Mouse (Mus musculus): ENCODE measurements at regions not wholly inside any gene's neighbourhood (a gene's known extent, or its start where the extent isn't known, plus 50 kb on each side); places are given as distances from the start of the nearest gene placed in this dataset.

GRCm38 (mm10) chr6:98178005-98178404 is 164.5 kb downstream of the Gm765 start:
- DNase-seq, result no peak

DNA sequence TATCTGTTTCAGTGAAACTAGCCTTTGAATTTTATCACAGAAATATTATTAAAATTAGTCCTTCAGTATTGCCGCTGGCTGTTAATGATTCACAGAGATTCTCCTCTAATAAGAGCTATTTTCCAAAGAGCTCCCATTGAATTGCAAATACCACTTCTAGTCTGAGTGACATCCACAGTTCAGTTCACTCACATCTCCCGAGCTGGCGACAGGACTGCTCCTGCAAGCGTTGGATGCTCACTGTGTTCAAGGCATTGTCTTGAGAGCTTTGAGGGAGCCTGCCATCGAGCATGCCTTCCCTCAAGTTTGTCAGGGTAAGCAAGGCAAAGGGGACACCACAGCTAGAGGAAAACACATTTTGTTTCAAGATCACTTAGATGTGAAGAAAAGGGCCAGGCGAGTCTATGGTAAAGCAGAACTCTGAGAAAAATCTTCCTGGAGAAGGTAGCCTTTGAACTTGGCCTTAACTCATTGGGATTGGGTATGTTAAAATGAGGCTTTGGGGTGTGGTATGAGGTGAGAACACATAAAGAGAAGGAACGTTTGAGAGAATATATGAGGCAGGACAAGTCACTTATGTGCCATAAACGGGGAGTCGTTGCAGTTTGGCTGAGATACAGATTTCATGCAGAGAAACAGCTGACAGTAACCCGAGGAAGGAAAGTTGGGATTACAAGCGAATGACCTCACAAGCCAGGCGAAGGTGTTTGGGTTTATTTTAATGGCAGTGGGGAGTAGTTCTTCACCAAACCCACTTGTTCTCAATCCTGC is 193.3 kb downstream of the Gm765 start:
- no peak for DNase-seq

DNA sequence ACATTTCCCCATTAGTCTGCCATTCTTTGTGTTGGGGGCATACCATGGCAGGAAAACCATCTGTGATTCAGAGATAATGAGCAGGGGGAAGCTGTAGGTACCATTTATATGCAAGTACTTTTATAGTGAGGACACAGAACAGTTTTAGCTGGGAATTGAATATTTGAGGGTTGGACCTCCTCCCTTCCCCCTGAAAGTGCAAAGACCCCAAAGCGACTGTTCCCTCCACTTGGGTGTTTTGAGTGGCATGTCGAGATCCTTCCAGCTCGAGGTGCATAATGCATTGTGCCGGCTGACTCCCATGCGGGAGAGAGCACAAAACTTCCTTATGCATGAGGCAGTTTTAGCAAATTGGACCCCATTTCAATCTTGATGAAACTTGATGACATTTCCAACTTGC is 194.7 kb downstream of the Gm765 start:
- no peak for DNase-seq

GRCm38 (mm10) chr6:98132931-98133330 is 209.6 kb downstream of the Gm765 start:
- DNase-seq, result peak in 1 of 2 experiments; percentile 31

DNA sequence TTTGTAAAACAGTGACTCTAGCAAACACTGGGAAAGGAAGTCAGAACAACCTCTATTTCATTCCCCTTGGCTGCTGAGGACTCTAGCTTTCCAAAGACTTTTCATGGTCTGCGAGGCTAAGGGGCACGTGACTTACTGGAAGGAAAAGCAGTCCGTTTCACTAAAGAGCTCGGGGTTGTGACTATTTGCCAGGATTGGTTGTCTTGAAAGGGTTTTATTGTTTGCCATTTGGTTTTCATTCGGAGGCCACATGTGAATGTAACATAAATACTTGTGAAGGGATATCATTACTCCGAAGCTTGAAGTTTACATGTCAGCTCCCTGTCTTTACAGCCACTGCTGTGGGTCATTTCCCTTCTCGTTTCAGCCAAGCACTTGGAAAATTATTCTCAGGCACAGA is 217.1 kb downstream of the Gm765 start:
- no peak for DNase-seq

- DNase-seq, result no peak
Measured at GRCm38 (mm10) chr6:98118355-98119150, 224.0 kb downstream of the Gm765 start.

- DNase-seq, result peak in 1 of 2 experiments; percentile 3
Measured at GRCm38 (mm10) chr6:98114327-98115134, 228.0 kb downstream of the Gm765 start.

DNA sequence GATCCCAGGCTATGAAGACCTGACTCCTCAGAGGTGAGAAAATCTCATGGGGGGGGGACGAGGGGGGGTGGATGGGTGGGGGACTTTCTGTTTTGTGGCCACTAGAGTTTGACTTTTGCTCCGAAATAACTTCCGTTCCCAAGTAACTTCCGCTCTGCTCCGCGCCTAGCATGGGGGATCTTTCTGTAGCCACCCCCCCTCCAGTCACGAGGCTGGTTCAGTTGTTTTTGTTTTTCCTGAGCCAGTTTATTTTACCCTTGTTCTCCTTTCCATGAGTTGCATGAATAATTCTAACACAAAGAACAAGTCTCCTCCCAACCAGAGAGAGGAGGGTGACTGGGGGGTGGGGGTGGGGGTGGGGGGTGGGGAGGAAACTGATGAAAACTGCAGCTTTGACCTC is 228.8 kb downstream of the Gm765 start:
- DNase-seq, result peak in 1 of 2 experiments; percentile 29

GRCm38 (mm10) chr6:98112495-98113115 is 229.9 kb downstream of the Gm765 start:
- no peak for DNase-seq

DNA sequence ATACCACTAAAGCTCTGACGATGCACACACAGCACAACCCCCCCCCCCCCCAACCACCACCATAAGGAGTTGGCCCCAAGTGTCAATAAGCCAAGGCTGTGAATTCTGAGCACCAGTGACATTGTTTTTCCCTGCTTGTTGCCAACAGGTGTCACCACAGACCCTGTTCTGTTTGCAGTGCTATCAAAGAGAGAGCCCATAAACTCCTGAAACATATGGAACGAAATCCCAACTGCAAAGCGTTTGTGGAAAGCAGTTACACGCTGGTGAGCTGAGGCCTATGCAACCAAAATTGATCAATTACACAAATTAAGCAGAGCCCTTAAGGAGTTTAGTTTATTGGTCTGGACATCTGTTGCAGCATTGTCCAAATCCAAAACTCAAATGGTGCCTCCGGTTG is 235.4 kb downstream of the Gm765 start:
- DNase-seq, result no peak

DNA sequence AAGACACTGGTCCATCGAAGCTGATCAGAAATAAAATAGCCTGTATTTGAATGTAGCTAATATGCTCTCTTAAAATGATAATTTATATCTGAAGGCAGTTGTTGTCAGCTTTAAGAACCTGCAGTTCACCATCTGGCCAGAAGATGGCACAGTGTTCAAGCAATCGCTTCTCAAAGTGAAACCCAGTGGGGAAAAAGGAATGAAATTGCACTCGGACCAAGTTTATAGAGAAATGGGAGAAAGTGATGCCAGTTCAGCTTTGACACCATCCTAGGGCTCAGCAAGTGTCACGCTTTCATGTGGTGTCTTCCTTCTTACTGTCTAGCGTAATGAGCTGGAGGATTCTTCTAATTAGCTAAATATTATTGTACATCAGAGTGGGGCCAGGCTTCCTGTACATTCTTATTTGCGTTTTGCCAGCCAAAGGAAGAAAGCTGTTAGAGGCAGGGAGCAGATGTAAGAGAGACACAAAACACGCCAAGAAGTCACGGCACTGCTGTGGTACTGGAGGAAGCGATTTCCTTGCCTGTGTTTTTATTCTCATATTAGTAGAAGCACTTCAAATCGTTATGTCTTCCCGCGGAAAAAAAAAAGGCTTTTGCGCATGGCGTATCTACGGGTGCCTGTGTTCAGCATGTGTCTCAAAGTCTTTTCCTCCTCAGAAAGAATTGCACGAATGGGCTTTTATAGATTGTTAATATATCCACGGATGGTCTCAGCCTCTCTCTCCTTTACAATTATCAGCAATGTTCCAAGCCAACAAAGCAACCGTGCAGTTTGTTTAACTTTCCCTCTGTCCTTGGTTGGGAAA is 237.1 kb downstream of the Gm765 start:
- DNase-seq, result peak; percentile 74 to 93

DNA sequence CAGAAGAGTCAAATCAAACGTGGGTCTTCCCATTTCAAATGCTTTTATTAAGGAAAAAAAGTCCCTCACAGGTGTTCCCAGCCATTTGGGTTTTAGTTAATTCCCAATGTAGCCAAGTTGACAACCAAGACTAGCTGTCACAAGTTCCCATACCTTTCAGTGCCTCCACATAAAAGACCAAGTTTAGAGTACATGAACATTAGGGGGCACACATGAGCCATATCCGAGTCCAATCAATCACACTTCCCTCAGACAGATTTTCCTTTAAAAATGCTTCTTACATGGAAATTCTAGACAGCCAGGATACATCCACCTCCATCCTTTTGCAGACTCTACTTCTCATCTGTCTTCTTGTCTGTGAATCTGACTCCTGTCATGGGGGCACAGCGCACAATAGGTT is 238.1 kb downstream of the Gm765 start:
- no peak for DNase-seq

- no peak for DNase-seq
Measured at GRCm38 (mm10) chr6:98101023-98101422, 241.5 kb downstream of the Gm765 start.

DNA sequence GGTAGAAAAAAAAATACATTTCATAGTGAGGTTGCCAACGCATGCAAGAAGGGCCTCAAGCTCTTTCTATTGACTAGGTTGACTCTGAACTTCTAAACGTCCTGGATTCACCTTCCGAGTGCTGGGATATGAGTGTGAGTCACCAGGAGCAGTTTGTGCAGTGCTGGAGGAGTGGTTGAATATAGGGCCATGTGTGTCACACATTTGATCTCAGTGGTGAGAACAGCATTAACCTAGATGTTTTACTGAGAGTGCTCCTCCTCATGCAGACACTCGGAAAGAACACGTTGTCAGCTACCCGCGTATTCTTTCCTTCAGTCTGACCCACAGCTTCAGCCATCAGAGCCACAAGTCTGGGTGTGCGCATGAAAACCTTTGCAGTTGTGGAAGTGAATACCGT is 243.4 kb downstream of the Gm765 start:
- no peak for DNase-seq

- no peak for DNase-seq
Measured at GRCm38 (mm10) chr6:98095243-98095642, 247.3 kb downstream of the Gm765 start.

GRCm38 (mm10) chr6:98089185-98089584 is 253.4 kb downstream of the Gm765 start:
- DNase-seq, result peak in 1 of 2 experiments; percentile 20

- DNase-seq, result no peak
Measured at GRCm38 (mm10) chr6:98080076-98080475, 262.5 kb downstream of the Gm765 start.

Data from heart, adult 18-20 months (tissue).